Mouse (Mus musculus) embryonic stem cell, embryonic (primary cell): ENCODE results near the gene Rab31.

Experiments used
- CTCF ChIA-PET, 4 experiments: fragments of 300-600 bp in 2 of 4; fragments of 350-600 bp in 2 of 4; sonication (Branson Sonifier 250); formaldehyde crosslinking; loops; one replicate each; lab custom pipeline; 2022; ENCODE audit warnings: inconsistent platforms in 2 of 4; lab: Charles Lee
- POLR2A ChIA-PET, 4 experiments: fragments of 300-600 bp in 2 of 4; fragments of 350-600 bp in 2 of 4; sonication (Branson Sonifier 250); formaldehyde crosslinking; loops; one replicate each; lab custom pipeline; 2022; ENCODE audit warnings: antibody characterized with exemption in 4 of 4, inconsistent platforms in 1 of 4; lab: Charles Lee

The Rab31 gene

DNA sequence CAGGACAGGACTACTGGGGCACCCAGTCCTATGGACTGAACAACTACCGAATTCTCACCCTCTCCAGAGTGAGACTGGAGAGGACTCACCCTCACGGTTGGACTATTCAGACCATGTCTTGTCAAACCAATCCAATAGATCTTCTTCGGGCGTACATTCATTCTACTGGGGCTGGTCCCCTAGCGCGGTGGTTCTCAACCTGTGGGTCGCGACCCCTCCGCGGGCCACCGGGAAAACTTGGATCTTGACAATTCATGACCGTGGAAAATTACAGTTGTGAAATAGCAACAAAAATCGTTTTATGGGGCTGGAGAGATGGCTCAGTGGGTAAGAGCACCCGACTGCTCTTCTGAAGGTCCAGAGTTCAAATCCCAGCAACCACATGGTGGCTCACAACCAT lies 9.3 kb downstream of the Rab31 start:
- ChIA-PET CTCF (interaction anchor here in 1 of 4 experiments (0.7 kb wide), 1 partner anchor 110 kb away, joined by 3 read pairs; no protein-coding TSS in a partner anchor), POLR2A (interaction anchor here in 2 of 4 experiments (0.9 to 1.1 kb wide), 2 partner anchors 9 to 178 kb away, joined by 3 to 5 read pairs; partner anchors contain the start of gene Rab31 (in 1 of the 2))

DNA sequence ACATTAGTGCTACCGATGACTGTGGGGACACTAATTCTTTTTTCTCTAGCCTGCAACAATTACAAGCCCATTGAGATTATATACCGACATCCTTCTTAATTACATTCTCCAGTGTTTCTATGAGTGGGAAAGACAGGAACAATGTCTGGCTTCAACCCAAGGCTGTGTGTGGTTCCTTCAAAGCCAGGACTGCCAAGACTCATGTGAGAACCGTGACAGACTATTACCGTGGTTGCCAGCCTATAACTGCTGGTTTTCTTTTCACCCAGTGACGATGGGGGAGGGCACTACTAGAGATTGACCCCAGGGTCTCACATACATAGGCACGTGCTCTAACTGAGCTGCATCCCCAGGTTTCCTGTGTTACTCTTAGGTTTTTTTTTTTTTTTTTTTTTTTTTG lies 15.4 kb downstream of the Rab31 start:
- ChIA-PET POLR2A (no interaction called here), CTCF (interaction anchor here in 1 of 4 experiments (0.6 kb wide), 1 partner anchor 470 kb away, joined by 7 read pairs; no protein-coding TSS in a partner anchor)

DNA sequence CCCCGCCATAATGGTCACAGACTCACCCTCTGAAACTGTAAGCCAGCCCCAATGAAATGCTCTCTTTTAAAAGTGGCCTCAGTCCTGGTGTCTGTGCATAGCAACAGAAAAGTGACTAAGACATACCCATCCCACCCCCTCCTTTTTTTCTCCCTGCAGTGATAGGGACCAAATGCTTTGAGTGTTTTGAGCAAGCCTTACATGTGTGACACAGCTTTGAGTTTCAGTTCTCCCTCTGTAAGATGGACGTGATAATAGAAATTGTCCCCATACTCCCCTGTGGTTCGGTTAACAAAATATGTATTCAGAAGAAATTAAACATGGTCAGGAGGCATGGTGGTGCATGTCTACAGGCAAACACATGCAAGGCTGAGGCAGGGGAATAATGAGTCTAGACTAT lies 16.7 kb downstream of the Rab31 start:
- ChIA-PET POLR2A (no interaction called here), CTCF (no interaction called here)

DNA sequence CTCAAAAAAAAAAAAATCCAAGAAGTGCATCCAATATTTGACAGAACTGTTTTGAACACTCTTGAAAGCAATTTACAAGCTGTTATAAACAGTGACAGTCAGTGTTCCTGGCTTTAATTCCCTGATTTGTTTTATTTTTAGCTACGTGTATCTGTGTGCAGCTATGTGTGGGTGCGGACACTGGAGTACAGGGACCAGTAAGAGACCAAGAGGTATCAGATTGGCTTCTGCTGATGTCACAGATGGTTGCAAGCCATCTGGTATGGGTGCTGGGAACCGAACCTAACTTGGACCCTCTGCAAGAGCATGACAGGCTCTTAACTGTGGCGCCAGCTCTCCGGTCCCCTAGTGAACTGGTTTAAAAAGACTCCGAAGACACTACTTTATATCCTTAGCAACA lies 19.4 kb downstream of the Rab31 start:
- ChIA-PET CTCF (interaction anchor here in 3 of 4 experiments (0.7 to 1.2 kb wide), 3 partner anchors 112 to 194 kb away, joined by 3 to 5 read pairs (median 4); no protein-coding TSS in a partner anchor), POLR2A (interaction anchor here in 2 of 4 experiments (0.7 to 1.7 kb wide), 4 partner anchors 16 to 139 kb away, joined by 3 to 8 read pairs (median 5); partner anchors contain the start of gene Vapa (in 1 of the 2))

DNA sequence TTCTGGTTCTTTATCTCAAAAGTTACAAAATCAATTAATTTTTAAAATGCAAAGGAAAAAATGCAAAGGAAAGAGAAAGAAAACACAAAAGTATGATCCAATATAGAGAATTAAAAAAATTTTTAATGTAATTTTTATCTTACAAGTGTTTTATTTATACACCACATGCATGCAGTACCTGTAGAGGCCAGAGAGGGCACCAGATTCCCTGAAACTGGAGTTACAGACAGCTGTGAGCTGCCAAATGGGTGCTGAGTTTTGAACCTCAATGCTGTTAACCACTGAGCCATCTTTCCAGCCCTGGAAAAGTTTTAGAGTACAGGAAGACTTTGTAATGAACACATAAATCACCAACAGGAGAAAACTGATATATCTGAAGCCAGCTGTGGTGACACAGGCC lies 22.3 kb downstream of the Rab31 start:
- CTCF ChIA-PET, result interaction anchor here (0.5 to 1.5 kb wide), 12 partner anchors 10 to 1390 kb away, joined by 3 to 6 read pairs (median 3); no protein-coding TSS in a partner anchor
- POLR2A ChIA-PET, result interaction anchor here in 3 of 4 experiments (0.5 to 1.6 kb wide), 9 partner anchors 9 to 247 kb away, joined by 3 to 6 read pairs (median 4); partner anchors contain the start of gene Vapa (in 1 of the 3)

DNA sequence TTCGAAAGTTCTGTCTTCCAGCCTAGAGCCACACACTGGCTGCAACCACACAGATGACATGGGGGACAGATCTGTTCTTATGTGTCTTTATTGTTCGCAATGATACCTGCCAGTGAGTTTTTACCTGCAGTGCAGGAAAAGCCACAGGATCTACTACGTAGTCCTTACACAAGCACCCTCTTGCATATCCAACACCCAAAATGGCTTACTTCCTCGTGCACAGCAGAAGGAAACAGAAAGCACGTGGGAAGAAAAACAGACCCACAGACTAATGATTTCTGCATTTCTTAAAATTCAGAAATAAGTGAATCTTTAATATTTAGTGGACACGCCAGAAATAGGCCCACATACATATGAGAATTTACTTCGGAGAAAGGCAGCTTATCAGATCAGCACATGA lies 22.7 kb downstream of the Rab31 start:
- ChIA-PET POLR2A (interaction anchor here in 3 of 4 experiments (0.5 to 1.6 kb wide), 5 partner anchors 8 to 137 kb away, joined by 3 to 6 read pairs (median 4); partner anchors contain the start of gene Vapa (in 1 of the 3)), CTCF (interaction anchor here in 3 of 4 experiments (0.6 to 1.5 kb wide), 7 partner anchors 10 to 634 kb away, joined by 3 to 6 read pairs (median 3); no protein-coding TSS in a partner anchor)

DNA sequence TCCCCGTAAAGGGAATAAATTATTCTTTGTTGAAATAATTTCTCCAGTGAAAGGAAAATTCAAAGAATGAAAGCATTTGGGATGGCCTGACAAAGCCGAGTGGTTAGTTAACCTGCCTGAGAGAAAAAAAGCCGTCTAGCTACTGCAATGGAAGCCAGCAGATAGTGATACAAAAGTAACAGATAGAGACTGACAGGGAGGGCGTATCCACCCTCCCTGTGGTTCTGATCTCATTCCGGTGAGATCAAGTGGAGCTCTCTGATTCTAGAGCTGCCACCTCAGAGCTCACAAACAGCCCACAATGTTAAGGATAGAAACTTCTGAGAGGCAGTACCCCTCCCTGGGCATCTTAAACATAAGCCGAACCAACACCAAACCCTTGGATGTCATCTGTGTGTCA lies 23.6 kb downstream of the Rab31 start:
- POLR2A ChIA-PET, result interaction anchor here in 2 of 4 experiments (1.0 to 1.1 kb wide), 4 partner anchors 11 to 136 kb away, joined by 3 to 10 read pairs (median 4); partner anchors contain the start of gene Vapa (in 1 of the 2)

DNA sequence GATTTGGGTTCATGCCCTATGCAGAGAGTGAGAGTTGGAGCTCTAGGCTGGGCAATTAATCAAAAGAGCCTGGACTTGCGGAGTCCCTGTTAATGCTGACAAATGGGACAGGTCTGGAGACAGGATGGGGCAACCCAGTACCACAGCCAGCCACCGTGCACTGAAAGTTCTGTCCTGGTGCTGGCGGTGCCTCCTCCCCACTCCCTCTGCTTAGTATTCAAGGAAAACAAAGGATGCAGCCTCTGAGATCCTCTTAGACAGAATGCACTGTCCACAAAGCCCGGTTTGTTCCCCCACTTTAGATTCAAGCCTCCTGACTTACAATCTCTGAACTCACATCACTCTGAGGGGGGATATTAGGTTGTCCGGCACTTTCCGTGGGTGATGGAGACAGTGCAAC lies 26.2 kb downstream of the Rab31 start:
- CTCF ChIA-PET, result interaction anchor here in 1 of 4 experiments (1.0 kb wide), 1 partner anchor 20 kb away, joined by 3 read pairs; no protein-coding TSS in a partner anchor

More for the DNA sequence above, 23.6 kb downstream of the Rab31 start:
- CTCF ChIA-PET, result interaction anchor here in 2 of 4 experiments (0.5 to 0.9 kb wide), 2 partner anchors 25 to 105 kb away, joined by 3 to 4 read pairs; no protein-coding TSS in a partner anchor

DNA sequence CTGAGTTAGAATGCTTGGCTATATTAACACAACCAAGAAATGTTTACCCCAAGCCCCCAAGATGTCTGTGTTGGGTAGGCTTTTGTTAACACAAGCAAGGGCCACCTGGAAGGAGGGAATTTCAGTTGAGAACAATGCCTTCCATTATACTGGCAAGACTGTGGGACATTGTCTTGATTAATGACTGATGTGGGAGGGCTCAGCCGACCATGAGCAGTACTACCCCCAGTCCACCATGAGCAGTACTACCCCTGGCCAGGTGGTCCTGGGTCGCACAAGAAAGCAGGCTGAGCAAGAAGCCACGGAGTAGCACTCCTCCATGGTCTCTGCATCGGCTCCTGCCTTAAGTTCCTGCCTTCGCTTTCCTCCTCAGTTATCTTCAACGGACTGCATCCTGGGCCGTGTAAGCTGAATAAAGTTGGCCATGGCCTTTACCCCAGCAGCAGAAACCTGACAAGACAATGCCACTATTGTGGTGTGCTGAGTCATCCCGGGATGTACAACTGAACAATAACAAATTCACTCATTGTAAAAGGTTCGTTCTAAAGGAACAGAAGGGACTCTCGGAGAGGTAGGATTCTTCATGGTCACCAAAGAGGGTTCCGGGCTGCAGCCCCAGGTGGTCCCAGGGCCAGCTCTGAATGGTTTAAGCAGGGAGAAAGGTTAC lies 28.8 kb downstream of the Rab31 start:
- POLR2A ChIA-PET, result interaction anchor here in 3 of 4 experiments (0.6 to 2.1 kb wide), 11 partner anchors 12 to 549 kb away, joined by 3 to 5 read pairs (median 3); partner anchors contain the start of gene Vapa (in 2 of the 3)
- CTCF ChIA-PET, result interaction anchor here in 1 of 4 experiments (1.1 kb wide), 1 partner anchor 18 kb away, joined by 6 read pairs; no protein-coding TSS in a partner anchor

More for the DNA sequence above, 26.2 kb downstream of the Rab31 start:
- POLR2A ChIA-PET, result interaction anchor here in 1 of 4 experiments (1.4 kb wide), 1 partner anchor 45 kb away, joined by 3 read pairs; no protein-coding TSS in a partner anchor

DNA sequence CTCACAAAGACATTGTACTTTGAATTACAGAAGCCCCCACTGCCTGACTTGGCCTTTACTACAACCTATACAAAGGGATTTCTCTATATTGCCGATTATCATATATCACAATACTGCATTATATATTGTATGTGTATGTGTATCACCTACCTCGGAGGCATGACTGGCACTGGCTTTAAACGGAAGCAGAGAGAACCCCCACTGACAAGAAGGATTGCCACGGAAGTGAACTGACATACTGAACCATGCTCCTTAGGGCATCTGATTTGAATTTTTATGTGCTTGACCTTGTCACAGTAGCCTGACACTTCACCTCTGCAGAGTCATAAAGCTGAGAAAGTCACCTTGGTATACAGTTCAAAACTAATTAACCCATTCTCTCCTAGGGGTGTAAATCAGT lies 29.6 kb downstream of the Rab31 start:
- ChIA-PET POLR2A (interaction anchor here in 2 of 4 experiments (1.1 to 2.9 kb wide), 4 partner anchors 11 to 131 kb away, joined by 3 to 8 read pairs (median 4); no protein-coding TSS in a partner anchor), CTCF (no interaction called here)

DNA sequence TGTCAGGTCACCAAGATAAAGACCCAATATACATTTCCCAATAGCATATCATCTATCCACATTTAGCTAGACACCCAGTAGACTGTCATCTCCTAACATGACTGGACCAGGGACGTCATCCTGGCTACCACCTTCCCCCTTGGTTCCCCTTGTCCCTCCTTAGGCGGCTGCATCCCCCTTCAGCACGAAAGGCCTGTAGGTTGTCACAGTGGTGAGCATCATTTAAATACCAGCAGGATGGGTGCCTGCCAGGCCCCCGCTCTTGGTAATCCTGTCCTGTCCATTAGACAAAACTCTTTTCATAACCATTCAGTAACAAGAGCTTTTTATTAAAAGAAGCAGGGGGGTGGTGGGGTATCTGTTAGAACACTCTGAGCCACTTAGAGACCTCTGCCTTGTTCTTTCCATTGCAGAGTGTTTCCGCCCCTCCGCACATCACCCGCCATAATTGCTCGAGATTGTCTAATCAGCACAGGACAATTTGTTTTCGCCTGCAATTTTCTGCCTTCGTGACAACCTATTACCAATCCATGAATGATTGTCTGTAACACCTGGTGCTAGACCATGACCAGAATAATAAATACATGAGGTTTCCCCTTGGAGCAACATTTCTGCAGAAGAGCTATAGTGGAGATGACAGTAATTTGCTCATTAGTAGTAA lies 30.2 kb downstream of the Rab31 start:
- ChIA-PET CTCF (interaction anchor here in 1 of 4 experiments (0.5 to 1.2 kb wide), 3 partner anchors 16 to 122 kb away, joined by 3 read pairs; no protein-coding TSS in a partner anchor), POLR2A (interaction anchor here in 2 of 4 experiments (1.1 to 2.9 kb wide), 5 partner anchors 8 to 130 kb away, joined by 3 to 8 read pairs (median 6); no protein-coding TSS in a partner anchor)

DNA sequence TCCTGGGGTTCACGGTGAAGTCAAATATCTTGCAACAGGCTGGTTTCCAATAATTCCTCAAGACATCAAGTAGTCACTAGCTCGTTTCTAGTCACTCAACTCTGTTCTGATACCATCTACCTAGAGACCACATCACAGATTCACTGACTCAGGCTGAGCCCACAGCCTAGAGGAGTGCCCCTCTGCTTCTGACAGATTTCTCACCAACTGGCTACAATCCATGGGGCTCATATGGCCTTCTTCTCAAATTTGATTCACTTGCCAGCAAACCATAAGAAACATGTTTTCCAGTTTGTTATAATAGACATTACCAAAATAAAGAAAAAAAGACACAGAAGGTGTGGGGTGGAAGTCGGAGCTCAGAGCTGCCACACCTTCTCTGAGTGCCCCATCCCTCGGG lies 31.0 kb downstream of the Rab31 start:
- ChIA-PET POLR2A (interaction anchor here in 3 of 4 experiments (0.6 to 2.9 kb wide), 8 partner anchors 9 to 158 kb away, joined by 3 to 8 read pairs (median 6); partner anchors contain the start of gene Ppp4r1 (in 1 of the 3)), CTCF (interaction anchor here in 1 of 4 experiments (1.0 to 1.2 kb wide), 2 partner anchors 15 to 123 kb away, joined by 3 read pairs; no protein-coding TSS in a partner anchor)

DNA sequence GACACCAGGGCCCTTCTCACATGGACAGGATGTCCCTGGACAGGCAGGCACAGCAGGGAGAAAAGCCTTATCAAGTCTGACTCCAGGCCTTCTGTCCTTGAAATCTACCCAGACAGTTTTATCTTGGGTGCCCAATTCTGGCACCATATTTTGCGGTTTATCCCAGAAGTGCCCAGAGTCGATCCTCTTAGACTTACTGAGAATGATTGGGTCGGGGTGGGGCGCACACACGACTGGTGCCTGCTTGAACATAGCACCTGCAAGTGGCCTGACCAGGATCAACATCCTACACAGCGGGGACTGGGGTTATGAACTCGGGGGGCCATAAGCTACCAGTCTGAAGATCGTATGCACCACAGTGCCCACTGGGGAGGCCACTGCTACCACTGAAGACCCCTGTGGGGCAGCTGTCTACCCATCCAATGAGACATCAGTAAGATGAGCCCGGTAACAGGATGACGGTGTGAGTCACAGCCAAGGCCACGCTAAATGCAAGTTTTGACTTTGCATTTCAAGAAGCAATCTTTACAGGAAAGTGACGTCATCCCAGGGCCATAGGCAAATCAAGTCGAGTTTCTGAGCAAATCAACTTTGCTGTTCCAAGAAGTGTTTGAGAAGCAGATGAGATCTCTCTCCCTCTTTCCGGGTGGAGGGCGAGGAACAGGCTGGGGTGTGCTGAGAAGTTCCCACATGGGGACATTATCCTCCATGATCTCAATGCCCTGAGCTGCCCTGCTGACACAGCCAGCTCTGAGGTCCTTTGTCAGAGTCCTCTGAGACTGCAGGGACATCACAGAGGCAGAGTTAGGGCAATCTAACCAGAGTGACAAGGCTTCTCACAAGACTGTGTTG lies 32.5 kb downstream of the Rab31 start:
- ChIA-PET POLR2A (interaction anchor here in 1 of 4 experiments (2.9 kb wide), 1 partner anchor 8 kb away, joined by 8 read pairs; no protein-coding TSS in a partner anchor), CTCF (interaction anchor here in 1 of 4 experiments (0.6 kb wide), 1 partner anchor 137 kb away, joined by 3 read pairs; no protein-coding TSS in a partner anchor)

DNA sequence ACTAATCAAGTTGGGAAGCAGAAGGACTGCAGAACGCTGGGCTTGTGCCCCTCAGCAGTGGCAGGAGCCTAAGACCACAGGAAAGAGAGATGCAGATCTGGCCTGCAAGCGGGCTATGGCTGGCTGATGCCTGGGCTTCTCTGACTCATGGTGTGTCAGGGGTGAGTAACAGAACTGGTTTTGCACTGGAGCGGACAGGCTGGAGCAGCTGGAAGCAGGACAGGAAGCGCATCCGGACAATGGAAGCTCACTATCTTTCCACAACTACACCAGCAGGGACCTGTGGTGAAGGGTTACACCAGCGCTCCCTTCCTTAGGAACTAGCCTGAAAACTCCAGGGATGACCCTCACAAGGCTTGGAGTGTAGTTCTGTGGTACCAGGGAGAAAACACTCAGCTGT lies 34.9 kb downstream of the Rab31 start:
- POLR2A ChIA-PET, result interaction anchor here (0.5 to 2.0 kb wide), 24 partner anchors 10 to 742 kb away, joined by 3 to 8 read pairs (median 4); partner anchors contain the start of gene Vapa (in 2 of the 4)
- CTCF ChIA-PET, result interaction anchor here in 1 of 4 experiments (1.0 kb wide), 1 partner anchor 12 kb away, joined by 3 read pairs; no protein-coding TSS in a partner anchor

DNA sequence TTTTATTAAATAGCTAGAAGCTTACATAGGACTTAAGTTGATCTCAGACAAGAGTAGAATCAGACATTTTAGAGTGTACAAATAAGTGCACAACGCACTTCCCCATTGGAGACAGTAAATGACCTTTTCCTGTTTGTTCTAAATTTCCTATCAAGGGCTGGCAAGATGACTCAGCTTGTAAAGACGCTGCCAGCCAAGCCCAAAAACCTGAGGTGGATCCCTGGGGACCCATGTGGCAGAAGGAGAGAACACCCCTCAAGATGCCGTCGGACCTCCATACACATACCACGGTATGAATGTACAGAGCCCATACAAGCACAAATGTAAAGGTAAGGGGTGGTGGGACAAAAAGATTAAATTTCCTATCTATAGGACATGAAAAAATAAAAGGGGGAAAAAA lies 35.4 kb downstream of the Rab31 start:
- ChIA-PET POLR2A (interaction anchor here (0.6 to 2.0 kb wide), 20 partner anchors 10 to 743 kb away, joined by 3 to 8 read pairs (median 4); partner anchors contain the start of gene Vapa (in 2 of the 4)), CTCF (interaction anchor here in 1 of 4 experiments (1.0 kb wide), 1 partner anchor 13 kb away, joined by 3 read pairs; no protein-coding TSS in a partner anchor)

DNA sequence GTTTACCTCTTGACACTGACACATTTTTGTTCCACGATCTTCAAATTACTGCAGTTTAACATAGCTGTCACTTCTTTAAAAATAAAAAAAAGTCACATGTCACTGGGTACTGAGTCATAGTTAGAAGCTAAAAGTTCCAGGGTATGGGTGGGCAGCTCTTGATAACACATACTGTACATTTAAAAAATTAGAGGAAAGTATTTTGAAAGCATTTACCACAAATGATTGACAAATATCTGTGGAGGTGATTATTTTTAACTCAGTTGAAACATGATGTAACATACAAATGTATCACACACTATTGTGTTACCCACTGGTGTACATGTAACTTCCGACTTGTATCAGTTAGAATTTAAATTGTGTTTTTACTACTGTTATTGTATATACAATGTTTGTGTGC lies 37.5 kb downstream of the Rab31 start:
- POLR2A ChIA-PET, result interaction anchor here in 1 of 4 experiments (0.5 kb wide), 1 partner anchor 92 kb away, joined by 3 read pairs; no protein-coding TSS in a partner anchor
- CTCF ChIA-PET, result no interaction called here
